Mouse (Mus musculus) gastrocnemius, postnatal 25 days (tissue): Measurements from ENCODE around the gene Usp7. TPM values are rescaled to one million over a fixed set of nuclear protein-coding genes. Genes with fewer than 3 reads are reported as not detected.

Source experiments
- DNase-seq: peaks from one replicate; pipeline ENCODE4 v3.0.0; 2022
- total RNA-seq, 2 experiments: library from RNA; stranded (reverse); gene quantifications; 1 replicate in 1 of 2; 2 replicates in 1 of 2; pipeline ENCODE4 v1.2.3; 2021

Usp7 gene
- total RNA-seq, 2 experiments from 2014 or later = 49.3 to 49.4 TPM

DNA sequence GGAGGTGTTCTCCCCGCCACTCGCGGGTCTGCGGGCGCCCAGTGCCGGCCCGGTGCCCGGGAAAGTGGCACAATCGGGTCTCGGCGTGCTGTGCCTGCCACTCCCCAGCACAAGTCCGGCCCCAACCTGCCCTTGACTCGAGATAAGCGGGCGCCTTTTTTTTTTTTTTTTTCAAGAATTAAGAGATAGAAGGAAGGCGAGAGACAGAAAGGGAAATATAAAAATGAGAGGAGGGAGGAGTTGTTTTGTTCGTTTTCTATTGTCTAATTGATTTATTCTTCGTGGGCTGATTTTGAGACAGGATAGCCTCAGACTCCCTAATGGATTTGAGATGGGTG, 119.8 kb downstream of the Usp7 start:
- no peak for DNase-seq

- DNase-seq = peak; percentile 95
Observed at GRCm38 (mm10) chr16:8671551-8672349, 120.4 kb downstream of the Usp7 start, which contains the start of gene Carhsp1. Carhsp1 (minus strand) TSS chr16:8672155.

DNA sequence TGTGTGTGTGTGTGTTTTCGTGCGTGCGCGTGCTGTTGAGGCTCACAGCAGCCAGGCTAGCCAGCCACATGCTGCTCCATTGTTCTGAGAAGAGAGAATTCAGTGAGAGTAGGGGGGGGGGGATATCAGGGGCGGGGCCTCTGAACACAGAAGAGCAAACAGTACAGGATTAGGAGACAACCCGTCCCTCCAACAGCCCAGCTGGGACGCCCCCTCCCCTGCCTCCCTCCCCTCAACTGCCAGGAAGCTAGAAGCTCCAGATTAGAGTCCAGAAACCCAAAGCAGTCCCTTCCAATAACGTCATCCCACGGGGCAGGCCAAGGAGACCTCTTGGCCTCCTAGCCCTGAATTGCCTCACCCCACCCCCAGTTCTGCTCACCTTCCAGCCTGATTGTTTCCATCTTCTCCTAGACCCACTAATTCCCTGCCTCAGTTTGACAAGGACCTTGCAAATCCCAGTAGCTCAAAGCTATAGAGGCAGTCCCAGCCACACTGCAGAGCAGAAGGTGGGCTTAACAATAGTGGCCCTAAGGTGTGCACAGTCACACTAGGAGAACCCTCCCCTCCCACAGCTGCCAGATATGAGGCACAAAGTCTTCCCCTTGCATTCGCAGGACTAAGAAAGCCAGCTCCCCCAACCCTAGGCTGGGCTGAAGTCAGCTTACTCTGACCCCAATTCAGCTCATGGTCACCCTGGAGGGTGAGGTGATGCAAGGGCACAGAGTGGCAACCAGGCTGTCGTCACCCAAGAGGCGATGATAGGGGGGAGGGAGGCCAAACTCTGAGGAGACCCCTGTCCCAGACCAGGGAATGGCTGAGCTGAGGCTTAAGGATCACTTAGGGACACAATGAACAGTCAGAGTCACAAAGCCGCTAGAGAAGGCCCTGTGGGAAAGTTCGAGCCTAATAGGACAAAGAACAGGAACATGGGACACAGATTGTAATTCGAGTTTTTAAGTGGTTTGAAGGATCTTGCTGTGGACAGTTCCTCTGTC, 121.8 kb downstream of the Usp7 start:
- DNase-seq = no peak

- DNase-seq = no peak
Observed at GRCm38 (mm10) chr16:8669432-8669831, 122.7 kb downstream of the Usp7 start.

DNA sequence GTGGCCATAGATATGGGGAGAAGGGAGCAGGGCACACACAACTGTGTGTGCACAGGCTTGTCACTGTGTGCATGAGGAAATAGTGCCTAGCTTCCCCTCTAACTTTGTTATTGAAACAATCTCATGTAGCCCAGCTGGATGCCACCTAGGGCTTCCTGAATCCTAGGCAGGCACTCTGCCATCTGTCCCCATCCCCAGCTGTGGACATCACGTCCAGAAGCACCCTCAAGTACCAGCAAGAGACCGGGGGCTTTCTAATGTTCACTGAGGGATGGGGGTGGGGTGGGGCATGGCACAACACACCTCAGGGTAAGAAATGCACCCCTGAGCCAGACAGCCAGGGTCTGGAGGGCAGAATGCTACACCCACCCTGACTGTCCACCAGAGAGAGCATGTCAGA, 123.7 kb downstream of the Usp7 start:
- no peak for DNase-seq

DNA sequence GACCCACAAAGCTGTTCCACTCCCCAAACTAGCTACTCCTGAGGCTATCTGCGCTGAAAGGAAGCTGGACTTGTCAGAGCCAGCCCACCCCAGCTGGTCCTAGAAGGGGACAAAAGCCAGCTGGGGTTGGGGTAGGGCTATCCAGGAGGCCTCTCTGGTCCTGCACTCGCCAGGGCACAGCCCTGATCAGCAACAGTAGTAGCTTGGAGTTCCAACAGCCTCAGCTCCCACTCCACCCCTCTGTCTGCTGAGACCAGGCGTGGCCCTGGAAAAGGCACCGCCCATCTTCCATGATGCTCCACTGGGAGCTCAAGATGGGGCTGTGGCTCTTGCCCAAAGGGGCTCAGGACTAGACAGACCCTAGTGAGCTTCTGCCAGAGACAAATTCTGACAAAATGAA, 124.3 kb downstream of the Usp7 start:
- DNase-seq = no peak

DNA sequence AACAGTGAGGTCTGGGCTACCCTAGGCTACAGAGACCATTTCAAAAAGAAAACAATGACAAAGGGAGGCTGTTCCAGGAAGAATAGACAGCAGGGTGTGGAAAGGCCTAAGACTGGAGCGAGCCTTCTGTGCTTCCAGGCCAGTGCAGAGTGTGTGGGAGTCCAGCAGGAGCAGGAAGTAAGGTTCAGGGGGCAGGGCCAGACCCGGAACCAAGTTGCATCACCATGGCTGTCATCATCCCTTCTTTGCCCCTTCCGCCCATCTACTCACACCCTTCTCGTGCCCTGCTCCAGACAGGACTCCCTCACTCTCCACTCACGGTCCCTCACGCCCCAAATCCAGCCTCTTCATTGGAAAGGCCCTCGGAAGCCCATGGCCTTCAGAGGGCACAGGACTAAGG, 124.8 kb downstream of the Usp7 start:
- DNase-seq = no peak

DNA sequence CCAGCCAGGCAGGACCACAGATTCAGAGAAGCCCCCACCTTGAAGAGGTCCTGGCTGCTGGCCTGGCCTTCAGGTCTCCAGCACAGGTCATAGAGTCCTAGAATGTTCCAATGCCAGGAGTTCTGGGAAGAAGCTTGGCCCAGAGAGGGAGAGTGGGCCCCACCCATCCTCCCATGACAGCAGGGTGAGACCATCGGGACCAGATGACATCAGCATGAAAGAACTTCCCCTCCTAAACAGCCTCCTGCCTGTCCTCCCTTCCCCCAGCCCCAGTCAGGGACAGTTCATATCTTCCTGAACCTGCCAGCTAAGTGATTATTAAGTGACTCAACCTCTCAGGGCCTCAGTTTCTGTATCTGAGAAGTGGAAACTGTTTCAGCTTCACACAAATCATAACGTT, 125.7 kb downstream of the Usp7 start:
- peak; percentile 61 for DNase-seq

DNA sequence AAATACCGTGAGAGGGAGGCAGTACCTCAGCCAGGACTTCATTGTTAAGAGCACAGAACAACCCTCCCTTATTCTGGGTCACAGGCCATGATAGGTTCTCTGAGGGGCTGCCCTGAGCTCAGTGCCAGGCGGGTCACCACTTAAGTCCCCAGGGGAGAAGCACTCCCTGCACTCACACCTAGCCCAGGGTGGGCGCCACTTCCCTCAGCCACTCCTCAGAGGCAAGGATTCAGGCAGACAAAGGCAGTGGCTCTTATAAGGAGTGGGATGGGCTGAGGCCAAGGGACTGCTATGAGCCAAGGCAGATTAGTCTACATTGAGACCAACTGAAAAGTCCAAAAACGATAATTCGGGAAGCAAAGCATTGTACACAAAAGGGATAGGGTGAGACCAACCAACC, 126.7 kb downstream of the Usp7 start:
- DNase-seq = no peak

DNA sequence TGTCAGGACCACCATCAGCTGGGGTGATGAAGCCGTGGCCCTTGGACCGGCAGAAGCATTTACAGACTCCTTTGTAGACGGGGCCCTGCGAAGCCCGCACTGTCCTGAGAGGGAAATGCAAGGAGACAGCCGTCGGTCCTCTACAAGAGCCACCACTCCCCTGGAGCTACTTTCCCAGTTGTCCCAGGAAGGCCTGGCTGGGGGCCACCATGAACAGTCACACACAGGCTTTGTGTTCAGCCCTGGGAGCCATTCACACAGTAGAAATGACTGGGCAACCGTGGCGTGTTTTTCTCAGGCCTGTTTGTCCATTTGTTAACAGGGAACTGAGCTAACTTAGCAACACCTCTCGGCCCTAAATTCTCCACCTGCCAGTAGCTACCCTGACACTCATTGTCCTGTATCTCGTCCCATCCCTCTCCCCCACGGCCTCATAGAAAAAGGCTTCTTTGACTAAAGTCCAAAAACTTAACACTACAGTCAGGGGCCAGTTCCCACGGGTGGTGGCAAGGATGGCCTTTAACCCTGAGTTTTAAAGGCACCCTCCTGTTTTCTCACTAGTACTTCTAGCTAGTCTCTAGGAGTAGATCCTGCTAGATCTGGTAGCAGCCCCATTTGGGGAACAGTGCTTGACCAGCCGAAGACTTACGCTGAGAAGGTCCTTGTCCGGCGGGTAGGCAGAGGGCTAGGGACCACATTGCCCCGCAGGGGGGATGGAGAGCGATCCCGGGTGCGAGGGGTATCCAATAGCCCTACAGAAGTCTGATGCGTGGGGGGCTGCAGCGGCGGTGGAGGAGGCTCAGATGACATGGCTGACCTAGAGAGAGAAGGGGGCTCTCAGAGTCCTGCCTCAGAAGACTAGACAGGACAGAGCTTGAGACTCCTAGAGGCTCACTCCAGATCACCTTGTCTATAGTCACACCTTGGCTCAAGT, 128.2 kb downstream of the Usp7 start:
- no peak for DNase-seq

- DNase-seq = no peak
Observed at GRCm38 (mm10) chr16:8663022-8663421, 129.1 kb downstream of the Usp7 start.

DNA sequence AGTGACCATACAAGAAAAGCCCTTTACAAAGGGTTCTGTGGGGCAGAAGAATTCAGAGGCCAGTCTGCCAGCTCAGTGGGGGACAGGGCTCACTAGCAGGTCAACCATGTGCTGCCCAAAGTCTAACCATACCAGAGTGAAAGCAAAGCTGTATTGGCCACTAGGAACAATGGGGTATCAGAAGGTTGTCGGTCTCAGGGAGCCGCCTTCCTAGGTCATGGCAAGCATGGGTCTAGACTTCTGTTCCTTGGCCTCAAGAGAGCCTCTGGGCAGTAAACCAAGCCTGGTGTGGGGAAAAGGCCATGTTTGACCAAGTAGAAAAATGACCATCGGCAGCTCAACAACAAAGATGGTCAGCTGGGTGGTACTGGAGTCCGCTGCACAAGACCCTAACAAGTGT, 133.3 kb downstream of the Usp7 start:
- no peak for DNase-seq

GRCm38 (mm10) chr16:8658349-8658748, 133.8 kb downstream of the Usp7 start:
- DNase-seq = no peak

DNA sequence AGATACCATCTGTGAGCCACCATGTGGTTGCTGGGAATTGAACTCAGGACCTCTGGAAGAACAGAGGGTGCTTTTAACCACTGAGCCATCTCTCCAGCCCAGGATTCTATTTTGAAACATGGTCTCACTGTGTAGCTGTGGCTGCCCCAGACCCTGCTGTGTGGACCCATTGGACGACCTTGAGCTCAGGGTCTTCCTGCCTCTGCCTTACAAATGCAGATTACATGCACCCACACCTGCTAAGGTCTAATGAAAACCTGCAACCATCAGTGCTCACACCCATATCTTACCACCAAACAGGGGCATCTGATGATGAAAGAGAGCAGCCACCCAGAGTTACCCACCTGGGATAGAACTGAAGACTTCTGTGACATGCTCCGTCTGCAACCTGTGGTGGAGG, 135.9 kb downstream of the Usp7 start:
- DNase-seq = no peak

DNA sequence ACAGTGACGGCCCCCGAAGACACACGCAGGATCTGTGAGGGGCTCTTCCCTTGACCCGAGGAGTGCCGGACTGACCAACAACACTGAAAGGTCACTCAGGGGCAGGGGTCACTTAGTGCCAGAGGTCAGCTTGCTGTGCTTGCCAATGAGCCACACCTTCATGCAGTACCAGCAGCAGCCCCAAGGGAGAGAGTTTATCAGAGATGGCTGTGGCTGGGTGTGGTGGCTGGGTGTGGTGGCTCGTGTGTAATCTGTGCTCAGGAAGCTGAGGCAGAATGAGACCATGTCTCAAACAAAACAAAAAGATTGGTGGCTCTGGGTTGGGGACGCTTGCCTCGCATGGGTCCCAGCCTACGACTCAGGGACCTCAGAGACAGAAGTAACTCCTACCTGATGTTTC, 136.5 kb downstream of the Usp7 start:
- DNase-seq = no peak

DNA sequence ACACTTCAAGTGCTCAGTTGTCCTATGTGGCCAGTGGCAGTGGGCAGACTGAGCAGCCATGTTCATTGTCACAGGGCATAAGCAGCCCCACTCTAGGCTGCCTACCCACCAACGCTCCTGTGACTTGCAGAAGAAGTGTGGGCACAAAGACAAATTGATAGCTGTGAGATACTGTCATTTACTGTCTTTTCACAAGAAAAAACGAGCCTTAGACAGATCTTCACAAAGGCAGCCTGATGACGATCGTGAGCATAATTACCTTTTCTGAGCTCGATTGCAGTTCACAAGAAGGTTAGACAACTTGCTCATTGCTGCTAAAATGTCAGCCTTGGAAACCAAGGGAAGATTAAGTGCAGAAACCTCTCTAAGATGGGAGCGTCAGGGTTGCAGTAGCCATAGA, 137.0 kb downstream of the Usp7 start:
- DNase-seq = no peak

DNA sequence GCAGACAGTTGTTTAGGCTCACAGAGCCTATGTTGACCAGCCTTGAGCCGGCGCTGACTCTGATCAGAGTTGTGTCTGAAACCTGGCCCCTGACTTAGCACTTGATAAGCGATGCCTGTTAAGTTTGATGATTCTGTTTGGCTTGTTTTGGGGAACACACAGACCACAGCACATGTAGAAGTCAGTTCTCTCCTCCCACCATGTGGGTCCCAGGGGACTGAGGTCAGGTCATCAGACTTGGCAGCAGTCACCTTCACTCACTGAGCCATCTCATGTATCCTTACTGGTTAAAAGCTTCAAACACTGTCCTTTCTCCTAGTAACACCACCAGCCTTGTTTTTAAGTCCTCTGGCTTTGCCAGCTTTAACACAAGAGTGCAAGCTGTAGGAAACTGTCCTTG, 142.1 kb downstream of the Usp7 start:
- no peak for DNase-seq

- DNase-seq = no peak
Observed at GRCm38 (mm10) chr16:8645546-8645945, 146.6 kb downstream of the Usp7 start.

GRCm38 (mm10) chr16:8643855-8644254, 148.3 kb downstream of the Usp7 start:
- no peak for DNase-seq
